Mouse (Mus musculus) urinary bladder, postnatal 10 days (tissue): ENCODE results near the gene Cdk5r1.

Source experiments
- DNase-seq: peaks from one replicate; pipeline ENCODE4 v3.0.0; 2022; ENCODE audit warnings: low spot score

The Cdk5r1 gene

DNA sequence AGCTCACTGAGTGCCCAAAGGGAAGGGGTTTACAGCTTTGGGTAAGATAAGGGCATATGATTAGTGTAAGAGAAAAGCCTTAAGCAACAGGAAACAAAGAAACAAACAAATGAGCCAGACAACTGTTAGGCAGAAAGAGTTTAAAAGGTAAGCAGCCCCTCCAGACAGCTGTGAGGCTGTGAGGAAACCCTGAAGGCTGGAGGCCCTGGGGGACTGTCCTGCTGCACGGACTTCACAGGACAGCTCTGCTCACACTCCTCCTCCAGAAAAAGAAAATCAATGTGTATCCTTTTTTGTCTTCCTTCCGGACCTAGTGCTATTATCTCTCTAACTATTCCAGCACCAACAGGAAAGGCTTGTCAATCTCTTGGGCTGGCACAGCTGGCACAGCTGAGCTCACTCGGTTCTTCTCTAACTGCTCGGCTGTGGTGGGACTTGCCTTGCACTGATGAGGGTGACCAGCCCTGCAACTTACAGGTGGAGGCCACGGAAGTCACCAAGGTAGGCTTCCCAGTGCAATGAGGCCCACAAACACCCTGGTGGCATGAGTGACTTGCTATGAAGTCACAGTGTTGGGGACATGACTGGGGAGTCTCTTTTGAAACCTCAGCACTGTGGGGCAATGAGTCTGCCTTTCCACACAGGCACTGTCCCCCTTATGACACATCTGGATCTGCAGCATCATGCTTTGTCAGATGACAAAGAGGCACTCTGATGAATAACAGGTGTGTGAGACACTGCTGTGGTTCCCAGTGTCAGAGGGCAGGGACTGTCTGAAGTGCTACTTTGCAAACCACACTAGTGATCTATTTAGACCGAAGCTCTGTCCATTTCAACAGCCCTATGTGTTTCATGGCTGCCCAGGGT is 27.9 kb downstream of the Cdk5r1 start:
- no peak for DNase-seq

DNA sequence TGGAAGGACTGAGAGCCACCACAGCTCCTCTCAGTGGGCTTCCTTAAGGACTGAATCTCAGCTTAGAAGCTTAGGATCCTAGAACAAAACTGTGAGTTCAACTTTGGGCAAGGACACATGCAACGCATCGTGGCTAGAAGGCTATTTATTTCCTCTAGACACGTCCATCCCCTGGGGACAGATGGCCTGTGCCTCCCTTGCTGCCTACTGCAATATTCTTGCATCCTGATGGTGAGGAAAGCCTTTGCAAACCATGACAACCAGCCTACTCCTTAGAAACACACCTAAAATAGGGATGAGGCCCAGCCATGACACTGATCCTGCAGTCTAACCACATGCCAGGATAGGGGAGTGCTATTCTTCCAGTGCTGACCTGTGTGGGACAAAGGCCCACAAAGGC is 28.8 kb downstream of the Cdk5r1 start:
- no peak for DNase-seq

DNA sequence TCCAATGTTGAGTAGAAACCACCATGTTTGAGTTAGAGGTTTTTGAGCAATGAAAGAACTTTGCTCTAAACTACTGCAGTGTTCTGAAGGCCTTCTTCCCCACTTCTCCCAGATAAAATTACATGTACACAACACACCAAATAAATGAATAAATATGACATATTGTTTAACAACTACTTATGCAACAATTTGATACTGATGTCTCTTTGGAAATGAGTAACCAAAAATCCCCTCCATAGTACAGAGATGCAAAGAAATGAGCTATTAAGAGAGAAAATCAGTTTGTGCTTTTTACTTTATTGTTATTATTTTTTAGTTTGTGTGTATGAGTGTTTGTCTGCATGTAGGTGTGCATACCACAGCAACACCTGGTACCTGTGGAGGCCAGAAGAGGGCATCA is 29.7 kb downstream of the Cdk5r1 start:
- no peak for DNase-seq

DNA sequence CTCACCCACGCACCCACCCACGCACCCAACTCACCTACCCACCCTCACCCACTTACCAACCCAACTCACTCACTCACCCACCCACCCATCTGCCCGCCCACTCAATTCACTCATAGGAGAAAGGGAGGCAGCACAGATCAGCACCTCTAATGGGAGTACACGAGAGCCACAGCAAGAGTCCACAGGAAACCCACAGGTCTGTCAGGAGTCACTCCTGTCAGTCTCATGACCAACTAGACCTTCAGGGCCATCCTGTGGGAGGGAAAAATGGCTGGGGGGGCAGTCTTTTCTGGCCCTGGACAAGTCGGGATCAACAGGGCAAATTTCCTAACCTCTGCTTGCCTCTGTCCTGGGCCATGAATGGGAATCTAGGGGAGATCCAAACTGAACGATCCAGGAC is 31.0 kb downstream of the Cdk5r1 start:
- DNase-seq, result no peak

DNA sequence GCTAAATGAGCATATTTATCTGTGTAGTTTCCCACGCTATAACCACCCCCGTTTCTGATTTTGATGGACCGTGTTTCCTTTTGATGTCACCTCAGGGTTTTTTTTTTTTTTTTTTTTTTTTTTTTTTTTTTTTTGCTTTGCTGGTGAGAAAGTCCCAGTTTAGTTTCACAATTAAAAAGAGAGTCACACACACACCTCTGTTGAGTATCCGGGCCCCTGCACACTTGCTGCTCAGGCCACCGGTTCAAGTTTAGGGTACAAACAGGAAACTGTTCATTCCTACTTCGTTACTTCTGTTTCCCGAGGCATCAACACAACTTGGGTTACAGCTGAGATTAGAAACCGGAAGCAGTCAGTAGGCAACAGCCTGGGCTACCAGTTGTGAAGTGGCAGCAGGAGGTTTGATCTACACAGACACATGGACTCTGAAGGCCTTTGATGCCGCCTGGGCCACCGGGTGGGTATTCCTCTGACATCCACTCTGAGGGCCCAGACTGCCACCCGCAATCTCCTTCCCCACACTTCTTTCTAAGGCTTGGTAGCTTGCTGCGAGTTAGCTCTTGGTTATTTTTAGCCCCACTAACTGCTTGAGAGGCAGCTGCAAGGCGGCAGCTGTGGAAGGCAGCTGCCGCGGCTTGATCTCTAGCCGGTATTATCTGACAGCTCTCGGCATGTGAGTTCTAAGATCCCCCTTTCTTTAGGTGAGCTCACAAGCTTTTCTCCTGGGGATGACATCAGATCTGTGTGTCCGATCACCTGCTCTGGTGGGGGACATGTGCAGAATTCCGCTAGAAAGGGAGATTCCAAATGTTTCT is 31.7 kb downstream of the Cdk5r1 start:
- DNase-seq, result no peak

DNA sequence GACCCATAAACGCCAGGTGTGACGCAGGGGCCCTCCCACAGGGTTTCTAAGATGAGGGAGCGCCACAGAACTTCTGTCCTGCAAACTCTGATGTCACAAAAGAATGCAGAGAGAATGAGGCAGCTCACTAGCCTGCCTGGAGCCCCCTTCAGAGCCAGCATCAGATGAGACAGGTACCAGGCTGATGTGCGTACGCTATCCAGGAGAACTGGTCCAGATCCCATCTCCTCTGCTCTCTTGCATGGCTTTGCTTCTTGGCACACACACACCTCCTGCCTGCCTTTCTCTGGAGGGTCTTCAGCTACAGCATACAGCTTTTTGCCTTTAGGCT is 32.3 kb downstream of the Cdk5r1 start:
- no peak for DNase-seq

DNA sequence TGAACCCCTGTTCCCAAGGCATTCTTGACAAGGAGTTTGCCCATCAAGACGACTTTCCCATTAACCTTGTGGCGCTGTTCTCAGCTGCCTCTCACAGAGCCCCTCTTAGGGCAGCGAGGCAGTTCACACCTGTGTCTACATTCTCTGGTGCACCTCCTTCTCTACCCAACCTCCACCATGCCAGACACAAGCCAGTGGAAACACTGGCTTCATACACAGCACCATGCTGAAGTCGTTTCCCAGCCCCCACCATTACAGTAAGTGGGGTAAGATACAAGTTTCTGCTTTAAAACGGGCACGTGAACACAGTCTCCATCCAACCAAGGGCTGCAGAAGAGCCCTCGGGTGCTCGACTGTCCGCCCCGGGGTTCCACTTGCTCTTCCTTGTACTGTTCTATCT is 33.3 kb downstream of the Cdk5r1 start:
- DNase-seq, result no peak

DNA sequence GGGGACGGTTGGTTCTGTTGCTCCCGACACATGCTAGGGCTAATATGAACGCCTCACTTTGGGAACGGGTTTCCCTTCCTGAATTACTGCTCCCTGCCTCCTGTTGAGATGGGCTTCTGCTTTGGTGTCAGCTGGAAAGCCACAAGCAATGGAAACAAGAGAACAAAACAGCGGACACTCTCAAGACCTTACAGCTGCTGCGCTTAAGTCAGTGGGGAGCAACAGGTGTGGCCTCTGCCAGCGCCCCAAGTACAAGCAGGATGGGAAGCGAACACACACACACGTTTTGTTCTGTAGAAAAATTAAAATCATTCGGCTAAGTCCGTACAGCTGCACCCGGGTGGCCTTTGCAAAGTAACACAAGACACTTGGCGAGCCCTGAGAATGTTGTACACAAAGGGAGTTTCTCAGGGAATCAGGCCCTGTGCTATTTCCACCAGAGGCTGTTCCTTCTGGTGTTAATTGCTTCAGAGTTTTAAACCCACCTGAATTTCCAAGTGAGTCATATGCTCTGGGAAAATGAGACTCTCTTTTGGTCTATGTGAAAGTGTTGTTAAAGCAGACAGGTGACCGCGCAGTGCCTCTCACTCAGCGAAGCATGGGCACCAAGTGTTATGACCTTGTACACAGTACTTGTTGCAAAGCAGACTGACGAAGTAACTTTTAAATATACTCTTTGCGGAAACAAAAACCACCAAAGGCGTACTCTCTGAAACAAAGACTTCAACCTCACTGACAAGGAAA is 35.7 kb downstream of the Cdk5r1 start:
- DNase-seq, result no peak

DNA sequence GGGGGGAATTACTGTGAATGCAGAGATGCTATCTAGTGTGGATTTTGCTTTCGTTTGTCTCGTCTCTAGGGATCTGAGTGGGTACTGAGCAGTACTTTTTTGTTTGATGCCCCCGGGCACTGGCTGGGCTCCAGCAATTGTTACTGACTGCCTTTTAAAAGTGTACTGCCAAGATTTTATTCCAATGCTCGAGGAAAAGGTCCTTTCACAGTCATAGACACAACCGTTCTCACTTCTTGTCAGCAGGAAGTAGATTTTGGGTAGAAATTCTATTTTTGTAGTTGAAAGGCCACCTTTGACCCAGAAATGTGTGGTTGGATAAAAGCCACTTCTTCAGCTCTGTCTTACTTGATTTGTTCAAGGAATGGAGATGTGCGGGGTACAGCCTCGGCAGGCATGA is 37.0 kb downstream of the Cdk5r1 start:
- no peak for DNase-seq

DNA sequence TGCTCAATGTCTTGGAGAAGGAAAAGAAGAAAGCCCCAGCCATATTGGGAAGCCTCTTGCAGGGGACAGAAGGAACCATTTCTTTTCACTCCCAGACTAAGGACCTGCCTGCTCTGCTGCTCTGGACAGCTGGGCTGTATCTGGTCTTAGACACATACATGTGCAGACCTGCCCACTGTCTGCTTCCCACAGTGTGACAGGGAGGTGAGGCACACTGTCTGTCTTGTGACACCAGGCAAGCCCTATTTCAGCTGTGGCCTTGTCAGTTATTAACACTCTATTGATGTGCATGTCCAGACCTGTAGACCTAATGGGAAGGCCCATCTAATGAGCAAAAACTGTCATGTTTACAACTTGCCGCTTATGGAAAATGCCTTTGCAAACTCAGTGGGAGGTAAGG is 38.5 kb downstream of the Cdk5r1 start:
- no peak for DNase-seq

DNA sequence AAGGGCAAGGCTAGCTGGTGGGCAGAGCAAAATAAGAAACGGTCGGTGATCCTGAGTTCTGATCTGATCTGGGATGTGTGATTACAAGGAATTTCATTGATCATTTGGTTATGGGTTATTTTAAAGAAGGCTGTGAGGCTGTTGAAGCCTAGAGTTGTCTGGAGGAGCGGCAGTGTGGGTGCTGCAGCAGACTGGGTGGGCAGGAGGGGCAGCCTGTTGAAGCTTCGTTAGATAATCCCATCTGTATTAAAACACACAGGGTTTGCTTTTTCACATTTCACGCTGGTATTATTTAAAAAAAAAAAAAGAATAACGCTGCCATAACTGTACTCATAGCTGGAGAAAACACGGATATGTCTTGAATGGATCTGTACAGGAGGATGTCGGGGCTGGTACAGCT is 39.1 kb downstream of the Cdk5r1 start:
- no peak for DNase-seq

DNA sequence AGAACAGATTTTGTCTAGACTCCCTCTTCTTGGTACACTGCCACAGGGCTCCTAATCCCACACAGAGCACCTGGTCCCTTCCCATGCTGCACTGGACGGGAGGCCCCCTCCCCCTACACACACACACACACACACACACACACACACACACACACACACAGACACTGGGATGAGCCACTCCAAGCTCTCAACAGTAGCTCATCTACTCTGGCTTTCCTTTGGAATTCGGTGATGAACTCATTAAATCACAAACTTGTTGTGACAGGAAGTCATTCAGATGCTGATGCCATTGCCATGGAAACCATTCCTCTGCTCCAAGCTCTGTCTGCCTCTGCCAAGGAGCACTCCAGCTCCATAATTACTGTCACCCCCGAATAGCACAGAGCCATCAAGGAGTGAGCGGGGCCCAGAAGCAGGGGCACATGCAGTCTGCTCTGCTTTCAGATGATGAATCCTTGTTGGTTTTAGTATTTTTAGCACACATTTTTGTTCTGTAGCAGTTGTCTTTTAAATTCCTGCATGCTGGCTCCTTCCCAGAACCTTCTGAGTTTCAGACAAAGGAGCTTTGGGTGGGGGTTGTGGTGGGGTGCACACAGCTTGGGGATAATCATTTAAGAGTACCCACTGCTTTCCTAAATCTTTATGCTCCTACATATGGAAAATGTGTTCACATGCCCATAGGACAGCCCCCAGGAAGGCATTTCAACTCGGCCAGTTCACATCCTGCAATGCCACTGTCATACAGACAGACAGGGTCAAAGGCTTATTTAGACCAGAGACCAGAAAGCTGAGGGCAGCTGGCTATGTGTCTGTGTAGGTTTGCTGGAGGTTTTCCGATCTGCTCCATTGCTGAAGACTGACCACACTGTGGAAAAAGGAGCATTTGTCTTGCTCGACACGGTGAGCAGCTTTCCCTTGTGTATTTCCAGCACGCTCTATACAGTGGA is 41.9 kb downstream of the Cdk5r1 start:
- no peak for DNase-seq

DNA sequence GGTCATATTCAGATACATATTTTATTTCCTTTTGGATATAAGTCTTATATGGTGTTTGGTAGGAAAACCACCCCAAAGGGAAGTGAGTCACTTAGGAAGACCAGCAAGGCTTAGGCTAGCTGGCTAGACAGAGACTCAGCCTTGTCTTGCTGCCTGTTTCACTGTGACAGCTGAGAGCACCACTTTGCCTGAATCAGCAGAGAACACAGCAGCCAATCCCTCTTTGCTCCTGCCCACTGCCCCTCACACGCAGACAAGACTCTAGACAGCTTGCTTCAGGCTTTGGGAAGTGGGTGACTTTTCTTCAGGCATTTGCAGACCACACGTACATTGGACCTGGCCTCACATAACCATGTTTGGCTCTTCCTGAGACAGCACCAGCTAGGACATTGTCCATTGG is 44.3 kb downstream of the Cdk5r1 start:
- DNase-seq, result no peak

DNA sequence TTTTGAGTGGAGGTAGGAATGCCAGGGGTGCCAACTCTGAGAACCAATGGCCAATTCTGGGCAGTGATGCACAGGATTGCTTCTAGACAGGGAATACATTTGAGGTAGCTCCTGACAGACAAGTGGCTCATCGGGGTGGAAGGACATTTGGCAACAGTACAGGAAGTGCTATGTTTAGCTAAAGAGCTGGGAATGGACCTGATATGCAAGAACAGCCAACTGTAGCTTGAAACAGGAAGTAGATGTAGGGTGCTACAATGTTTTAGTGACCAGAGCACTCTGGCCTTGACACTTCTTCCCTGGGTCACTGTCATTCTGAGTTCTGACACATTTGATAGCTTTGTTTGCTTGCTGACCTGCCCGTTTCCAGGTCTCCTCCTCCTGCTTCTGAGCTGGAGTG is 46.0 kb downstream of the Cdk5r1 start:
- no peak for DNase-seq

DNA sequence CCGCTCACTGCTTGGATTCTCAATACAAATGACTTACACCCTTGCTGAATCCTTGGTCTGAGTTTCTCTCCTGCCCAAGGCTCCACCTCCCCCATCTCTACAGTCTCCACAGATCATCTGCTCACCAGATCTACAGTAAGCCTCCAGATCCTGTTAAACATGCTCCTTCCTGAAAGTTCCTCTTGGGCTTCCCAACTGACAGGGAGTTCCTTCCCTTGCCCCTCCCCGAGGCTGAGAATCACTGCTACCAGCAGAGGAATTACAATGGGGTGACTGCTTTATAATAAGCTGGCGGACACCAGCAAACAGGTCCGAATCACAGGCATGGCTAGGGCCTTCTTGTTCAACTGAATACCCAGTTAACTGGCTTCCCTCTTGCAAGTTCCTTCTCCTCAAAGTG is 46.6 kb downstream of the Cdk5r1 start:
- no peak for DNase-seq

DNA sequence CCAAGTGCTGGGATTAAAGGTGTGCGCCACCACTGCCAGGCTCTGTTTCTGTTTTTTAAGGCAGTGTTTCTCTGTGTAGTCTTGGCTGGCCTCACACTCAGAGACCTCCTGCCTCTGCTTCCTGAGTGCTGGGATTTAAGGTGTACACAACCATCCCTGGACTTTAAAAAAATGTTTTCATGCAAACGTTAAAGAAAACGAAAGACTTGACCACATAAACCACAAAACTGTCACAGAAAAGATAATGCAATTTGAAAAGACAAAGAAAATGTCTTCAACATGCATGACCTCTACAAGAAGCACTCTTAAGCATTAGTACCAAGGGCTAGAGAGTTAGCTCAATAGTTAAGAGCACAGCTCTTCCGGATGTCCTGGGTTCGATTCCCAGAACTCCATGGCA is 47.4 kb downstream of the Cdk5r1 start:
- DNase-seq, result no peak

DNA sequence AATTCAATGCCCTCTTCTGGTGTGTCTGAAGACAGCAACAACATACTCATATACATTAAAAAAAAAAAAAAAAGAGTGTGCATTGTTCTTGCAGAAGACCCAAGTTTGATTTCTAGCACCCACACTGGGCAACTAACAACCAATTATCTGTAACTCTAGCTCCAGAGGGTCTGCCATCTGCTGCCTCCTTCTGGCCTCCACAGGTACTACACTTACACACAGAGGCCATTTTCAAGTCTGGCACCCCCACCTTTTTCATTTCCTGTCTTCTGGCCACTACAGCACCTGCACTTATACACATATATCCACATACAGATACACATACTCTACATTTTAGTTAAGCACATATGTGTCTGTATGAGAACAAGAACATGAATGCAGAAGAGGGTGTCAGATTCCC is 50.9 kb downstream of the Cdk5r1 start:
- no peak for DNase-seq

DNA sequence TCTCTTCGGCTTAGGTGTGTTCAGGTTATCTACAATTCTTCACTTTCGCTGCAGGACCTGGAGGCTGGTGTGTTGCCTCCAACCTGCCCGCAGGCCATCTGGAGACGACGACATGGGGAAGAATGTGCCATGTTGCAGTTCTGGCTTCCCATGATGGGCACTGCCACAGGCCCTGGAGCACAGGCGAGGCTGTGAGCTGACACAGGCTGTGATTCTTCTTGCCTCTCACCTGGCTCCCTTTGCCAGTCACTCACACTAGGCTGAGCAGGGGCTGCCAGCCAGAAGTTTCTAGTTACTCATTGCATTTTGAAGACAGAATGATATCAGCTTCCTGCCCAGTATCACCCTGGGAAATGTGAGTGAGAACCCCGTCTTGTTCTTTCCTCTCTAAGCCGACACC is 52.3 kb downstream of the Cdk5r1 start:
- no peak for DNase-seq
